Mouse (Mus musculus) layer of hippocampus, postnatal 25 days (tissue): Measurements from ENCODE around the gene Socs5. TPM values are rescaled to one million over a fixed set of nuclear protein-coding genes. Genes with fewer than 3 reads are reported as not detected.
A peak's percentile ranks its signal among the peaks of the same experiment; 100 is the strongest.

ENCODE experiments used
- DNase-seq, 2 experiments: peaks; one replicate each; pipeline ENCODE4 v3.0.0; 2022; ENCODE audit warnings: mixed read lengths in 2 of 2, low spot score in 1 of 2; ENCODE audit errors: extremely low spot score in 1 of 2
- microRNA-seq, 2 experiments: library from miRNA; unstranded; fragments of <30 nt; microRNA quantifications; one replicate each; pipeline ENCODE4 v1.2.0; 2021
- total RNA-seq, 2 experiments: library from RNA; stranded (reverse); gene quantifications; 2 replicates each; pipeline ENCODE4 v1.2.3; 2021

Gene Socs5
- total RNA-seq, 2 experiments from 2014 or later, result 98.3 to 101 TPM

DNA sequence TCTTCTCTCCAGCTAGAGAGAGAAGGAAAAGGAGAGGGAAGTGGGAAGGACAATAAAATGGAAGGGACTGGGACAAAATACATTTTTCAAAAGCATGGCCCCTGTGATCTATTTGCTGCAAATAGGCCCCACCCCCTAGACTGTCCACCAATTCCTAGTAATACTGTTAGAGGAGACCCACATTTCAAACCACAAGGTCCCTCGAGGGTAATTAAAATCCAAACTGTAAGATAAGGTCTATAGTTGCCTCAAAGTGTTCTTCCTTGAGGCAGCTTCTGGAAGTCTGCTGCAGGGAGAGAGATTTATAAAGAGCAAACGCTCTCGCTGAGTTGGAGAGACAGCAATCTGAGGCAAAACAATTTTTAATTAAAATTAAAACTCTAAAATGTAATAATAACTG is 52.8 kb downstream of the Socs5 start:
- no peak for DNase-seq

DNA sequence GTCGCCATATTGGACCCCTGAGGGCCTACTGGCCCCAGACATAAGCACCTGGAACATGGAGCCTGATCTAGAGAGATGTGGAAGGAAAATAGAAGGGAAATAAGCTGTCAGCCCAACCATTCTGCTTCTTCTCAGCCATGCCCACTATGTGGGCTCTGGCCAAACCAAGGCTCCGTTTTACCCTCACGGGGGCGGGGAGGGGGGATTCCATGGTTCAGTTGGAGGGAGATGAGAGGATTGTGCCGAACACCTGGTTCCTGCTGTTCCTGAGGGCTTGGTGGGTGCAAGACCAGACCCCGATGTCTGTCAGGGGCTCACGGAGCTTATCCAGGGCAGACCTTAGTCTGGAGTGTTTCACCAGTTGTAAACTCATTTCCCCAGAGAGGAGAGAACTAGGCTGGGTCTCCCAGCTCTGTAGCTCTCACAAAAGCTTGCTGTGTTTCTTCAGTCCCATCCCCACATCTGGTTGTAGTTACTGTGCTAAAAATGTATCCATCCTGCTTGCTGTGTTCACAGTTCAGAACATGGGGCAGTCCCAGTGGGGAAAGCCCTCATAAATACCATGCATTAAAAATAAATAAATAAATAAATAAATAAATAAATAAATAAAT is 56.9 kb downstream of the Socs5 start:
- DNase-seq, result no peak

DNA sequence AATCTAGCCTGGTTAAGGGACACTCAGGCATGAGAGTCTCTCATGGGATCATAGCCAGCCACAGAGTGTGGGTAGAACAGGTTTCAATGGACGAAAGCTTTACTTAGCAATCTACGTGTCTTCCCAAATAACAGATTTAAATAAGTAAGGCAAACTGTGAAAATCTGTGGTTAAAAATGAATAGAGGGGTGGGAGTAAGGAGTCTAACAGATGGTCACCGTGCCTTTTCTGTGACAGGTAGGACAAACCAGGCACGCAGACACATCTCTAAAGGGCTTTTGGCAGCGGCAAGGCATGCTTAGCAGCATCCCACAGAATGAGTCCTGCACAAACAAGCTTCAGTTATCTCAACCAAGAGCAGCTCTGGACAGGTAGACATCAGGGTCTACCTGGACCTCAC is 59.9 kb downstream of the Socs5 start:
- no peak for DNase-seq

DNA sequence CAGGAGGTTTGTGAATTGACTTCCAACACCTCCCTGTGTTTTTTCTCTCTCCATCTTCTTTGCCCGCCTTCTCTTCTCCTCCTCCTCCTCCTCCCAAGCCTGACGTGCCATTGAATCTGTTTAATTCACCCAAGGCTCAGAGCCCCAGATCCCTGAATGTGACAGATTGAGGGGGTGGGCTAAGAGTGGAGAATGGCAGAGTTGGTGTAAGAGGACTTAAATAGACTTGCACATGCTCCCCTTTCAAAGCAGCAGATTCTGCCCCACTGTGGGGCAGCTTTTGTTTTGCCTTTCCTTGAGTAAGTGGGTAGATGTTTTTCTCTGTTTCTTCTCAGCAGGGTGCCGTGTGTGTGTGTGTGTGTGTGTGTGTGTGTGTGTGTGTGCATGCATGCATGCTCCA is 61.6 kb downstream of the Socs5 start:
- no peak for DNase-seq

DNA sequence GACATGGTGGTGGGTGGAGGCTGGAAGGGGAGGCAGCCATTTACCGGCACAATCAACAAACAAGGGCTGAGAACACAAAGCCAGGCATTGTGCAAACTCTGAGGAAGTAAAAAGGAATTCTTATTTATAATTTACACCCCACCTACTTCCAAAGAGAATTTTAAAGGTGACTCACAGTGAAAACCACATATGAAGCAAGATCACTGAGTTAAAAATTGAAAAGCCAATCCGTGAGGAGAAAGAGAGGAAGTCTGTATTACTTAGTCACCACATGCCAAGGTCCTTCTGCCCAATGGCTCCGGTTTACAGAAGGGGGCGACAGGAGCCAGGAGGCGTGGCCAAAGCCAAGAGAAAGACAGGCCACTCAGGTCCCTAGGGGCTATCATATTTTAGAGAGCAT is 62.9 kb downstream of the Socs5 start:
- no peak for DNase-seq

DNA sequence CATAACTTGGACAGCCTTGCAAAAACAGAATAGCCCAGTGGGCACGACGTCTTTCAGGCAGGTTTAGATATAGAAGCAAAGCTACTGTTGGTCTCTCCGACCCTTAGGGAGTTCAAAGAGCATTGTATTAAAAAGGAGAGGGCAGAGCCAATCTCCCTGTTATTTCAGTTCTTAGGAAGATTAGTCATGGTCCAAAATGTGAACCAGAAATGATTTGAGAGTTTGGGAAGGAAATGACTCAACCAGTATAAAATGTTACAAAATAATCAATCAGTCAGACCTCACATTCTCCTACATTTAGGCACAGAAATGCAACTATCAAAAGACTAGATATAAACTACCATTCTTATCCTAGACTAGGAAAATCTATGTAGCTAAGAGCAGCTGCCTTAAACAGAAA is 64.6 kb downstream of the Socs5 start:
- no peak for DNase-seq

DNA sequence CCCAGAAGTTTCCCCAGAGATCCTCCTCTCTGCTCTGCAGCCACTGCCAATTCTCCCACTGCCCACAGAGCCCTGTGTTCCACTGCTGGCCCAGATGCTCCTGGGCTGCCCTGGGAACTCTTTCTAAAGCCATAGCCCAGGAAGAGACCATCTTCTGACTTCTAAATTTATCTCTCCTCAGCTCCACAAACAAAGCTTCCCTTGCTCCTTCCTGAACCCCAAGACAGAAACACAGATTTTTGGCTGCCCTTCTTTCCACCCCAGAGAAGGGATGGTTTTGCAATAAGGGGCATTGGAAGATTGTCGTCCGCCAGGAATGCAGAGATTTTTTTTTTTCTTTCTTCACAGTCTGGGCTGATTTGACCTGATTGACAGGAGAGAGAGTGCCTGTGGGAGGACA is 66.5 kb downstream of the Socs5 start:
- no peak for DNase-seq

DNA sequence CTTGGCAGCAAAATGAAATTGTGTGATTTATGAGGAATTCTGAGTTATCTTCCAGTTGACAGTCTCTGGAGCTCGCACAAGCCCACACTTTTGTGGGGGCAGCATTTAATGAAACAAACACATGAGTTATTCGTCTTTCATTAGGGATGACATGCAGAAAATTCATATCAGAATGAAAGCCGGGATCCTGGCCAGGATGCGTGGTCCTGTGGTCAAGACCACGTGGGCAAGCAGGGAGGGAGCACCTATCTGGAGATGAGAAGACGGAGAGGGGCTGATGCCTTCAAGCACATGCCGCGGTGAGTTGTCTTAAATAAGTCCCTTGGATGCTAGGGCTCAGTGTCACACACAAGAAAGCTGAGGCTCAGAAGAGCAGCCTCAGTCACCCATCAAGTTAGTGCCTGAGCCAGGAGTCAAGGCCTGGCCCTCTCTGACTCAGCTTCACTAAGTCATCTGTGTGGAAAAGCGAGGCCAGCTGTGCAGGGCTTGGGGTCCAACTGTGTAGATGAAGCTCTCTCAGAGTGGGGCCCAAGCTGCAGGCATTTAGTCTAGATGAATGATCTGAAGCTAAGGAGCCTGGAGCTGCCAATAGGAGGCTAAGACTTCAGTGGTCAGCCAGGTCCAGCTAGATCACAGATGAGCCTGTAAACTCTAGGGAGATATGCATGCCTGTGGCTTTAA is 67.3 kb downstream of the Socs5 start:
- no peak for DNase-seq

DNA sequence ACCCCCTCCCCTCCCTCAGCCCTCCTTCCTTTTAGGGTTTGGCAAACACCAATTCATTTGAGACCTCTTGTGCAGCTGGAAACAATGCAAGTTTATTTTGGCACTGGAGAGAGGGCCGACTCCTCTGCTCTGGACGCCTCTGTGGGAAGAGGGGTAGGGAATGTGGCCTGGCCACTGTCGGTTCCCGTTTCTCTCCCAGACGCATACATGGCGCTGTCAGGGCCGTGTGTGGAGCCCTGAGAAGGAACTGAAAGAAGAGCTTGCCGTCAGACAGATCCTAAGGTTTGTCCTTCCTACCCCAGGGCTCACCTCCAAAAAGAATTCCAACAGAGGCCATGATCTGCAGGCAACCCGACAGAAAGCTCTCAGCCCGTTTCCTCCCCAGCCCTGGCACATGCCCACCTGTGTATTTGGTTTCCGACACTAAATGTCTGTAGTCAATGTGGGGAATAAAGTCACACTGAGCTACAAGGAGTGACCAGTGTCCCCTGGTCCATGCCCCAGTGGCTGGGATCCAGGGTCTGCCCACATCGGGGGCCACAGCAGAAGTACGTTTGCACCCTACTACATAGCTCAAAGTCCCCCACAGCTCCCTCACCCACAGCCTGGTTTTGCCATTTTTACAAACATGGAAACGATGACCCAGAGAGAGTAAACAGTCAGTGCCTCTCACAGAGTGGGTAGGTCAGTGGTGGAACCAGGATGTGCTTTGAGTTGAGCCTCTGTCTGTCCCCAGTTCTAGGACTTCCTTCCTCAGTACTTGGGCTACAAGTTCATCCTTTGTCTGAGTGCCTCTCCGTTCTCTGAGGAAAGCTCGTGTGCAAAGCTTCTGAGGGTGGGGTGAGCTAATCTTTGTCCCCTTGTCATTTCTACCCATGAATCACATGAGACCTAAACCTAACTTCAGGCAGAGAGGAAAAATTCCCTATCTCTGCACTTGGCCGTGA is 68.9 kb downstream of the Socs5 start:
- DNase-seq, result no peak

DNA sequence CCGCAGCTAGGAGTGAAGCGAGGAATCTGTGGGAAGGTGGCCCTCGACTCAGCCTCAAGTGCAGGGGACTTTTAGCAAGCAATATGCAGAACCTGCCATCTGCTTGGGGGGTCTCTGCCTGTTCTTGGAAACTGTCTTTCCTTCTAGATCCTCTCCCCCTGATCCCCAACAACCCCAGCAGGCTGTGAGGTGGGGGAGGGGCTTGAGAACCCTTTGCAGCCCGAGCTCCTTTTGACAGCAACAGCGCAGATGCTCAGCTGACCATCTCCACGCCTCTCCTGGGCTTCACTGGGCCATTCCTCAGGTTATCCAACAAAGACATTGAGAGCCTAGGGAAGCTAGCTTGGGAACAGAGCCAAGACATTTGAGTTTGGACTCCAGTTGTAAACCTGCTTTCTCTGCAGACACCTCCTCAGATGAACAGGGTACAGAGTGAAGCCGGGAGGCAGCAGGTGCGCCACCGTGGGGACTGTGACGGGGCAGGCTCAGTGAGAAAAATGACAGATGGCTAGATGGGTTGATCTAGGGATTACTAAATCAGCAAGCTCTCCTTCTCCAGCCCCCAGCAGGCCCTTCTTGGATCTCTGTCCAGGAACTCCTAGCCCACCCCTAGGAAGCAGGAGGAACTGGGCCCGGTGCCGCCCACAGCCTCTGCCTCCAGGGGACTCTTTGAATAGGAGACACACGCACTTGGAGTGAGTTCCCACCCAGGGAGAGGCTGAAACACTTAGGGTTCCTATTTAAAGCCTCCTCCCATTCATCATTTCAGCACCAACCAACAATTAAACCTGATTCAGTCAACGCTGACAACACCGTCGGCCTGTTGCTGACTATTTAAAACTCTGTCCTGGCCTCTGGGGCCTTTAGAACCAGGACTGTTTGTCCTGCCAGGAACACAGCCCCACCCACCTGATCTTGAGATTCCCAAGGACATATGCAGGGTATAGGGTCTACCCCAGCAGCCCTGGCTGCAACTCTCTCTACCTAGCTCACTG is 71.4 kb downstream of the Socs5 start:
- peak in 1 of 2 experiments; percentile 16 for DNase-seq

DNA sequence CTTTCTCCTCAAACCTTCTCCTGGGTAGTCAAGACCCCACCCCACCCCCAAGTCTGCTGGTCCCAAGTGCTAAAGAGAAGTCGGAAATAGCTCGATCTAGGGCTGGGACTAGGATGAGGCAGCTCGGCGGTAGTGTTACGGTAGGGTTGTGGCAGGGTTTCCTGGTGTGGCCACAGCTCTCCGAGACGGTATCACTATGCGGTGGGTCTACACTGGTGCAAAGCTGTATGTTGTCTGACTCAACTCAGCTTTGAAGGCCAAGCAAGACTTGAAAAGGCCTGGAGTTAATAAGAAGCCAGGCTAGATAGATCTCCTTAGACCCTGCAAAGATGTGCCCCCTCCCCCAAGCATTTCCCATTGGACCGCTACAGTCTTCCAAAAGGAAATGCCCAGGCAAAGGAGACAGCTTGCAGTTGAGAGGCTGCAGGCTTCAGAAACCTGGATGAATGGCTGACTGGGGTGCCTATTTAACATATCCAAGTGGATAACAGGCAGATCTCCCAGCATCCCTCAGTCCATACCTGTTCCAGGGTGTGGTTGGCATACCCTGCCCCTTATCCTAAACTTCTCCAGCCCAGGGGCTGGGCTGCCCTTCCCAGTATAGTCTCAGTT is 72.6 kb downstream of the Socs5 start:
- no peak for DNase-seq

DNA sequence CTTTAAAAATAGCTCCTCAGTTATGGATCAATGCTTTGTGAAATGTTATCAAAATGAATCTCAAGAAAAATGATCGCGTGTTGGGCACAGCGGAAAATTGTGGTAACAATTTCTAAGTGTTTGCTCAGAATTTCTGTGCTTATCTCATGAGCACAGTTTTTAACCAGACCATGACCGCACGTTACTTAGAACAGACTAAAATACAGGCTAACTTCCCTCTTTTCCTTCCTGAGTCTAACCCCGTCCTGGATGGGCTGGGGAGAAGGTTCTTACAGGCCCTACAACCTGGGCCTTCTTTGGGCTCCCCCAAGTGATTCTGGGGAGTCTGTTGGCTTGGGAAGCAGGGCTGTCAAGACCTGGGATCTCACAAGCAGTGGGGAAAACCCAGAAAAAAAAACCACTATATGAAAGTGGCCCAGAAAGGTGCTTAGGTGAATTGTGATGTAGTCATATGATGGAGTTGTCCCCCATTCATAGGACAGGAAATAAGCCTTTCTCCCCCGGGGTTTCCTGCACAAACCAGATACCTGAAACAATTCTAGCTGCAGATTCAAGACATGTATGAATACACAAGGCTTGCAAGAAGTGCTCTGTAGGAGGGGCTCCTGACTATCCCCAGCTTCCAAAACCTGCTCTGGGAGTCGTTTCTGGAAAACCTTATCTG is 74.3 kb downstream of the Socs5 start:
- no peak for DNase-seq

DNA sequence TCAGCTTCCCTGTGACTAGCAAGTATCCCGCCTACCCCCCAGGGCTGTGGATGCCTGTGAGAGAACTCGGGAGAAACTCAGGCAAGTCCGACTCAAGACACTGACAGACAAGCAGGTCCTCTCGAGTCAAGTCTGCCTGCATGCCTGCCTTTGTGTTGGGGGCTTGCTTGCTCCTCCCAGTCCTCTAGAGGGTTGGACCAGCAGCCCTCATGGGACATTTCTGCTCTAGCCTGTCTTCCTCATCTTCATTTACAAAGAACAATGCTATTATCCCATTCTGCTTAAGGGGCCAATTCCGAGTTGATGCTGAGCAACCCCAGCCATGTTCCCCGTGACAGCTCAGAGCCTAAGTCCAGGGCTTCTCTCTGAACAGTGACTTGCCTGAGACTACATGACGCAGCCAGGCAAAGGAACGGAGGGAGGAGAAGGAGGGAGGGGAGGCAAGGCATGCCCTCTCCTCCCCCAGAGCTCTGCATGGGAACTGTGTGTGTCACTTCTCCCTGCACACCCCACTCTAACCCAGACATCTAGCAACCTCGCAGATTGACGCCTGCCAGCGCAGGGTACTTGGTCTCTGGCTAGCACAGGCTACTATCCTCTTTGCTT is 78.1 kb downstream of the Socs5 start:
- DNase-seq, result no peak

DNA sequence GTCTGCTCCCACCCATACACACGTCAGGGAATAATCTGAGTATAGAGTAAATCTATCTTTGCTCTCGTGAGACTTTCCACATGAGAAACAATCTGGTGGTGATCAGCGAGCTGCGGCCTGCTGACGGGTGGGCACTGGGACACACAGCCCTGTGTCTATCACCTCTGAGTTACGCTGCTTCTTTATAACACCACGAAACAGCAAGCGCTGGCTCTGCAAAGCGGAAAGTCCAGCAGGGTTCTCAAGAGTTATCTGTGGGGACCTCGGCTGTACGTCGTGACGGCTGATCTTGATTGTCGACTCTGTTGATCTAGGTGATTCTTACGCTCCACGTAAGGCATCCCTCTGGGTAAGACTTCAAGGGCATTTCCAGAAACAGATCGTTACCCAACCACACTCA is 79.5 kb downstream of the Socs5 start:
- DNase-seq, result no peak

Small RNAs within 50 kb of the gene (microRNA-seq; reads per million reads assigned to microRNA genes)
- 0 reads per million in 2 experiments for gene Gm22346

Other genes with a start within 250 kb of the Socs5 start
- gene Tmem247, start 190.3 kb upstream of the Socs5 start, total RNA-seq, result not detected
- gene Atp6v1e2, start 159.8 kb upstream of the Socs5 start, total RNA-seq, result under 1 TPM in 1 of 2 experiments, not detected in 1; 0.27 TPM
- gene Rhoq, start 144.6 kb upstream of the Socs5 start, total RNA-seq, result 10 to 100 TPM; 32.8 to 37.8 TPM
- gene Pigf, start 82.3 kb upstream of the Socs5 start, total RNA-seq, result 10 to 100 TPM; 16.9 to 17.7 TPM
- gene Cript, start 82.1 kb upstream of the Socs5 start, total RNA-seq, result 10 to 100 TPM; 58.6 to 61.3 TPM
- 10 to 100 TPM; 51.0 to 53.2 TPM for gene Mcfd2, start 158.3 kb downstream of the Socs5 start, total RNA-seq
- gene Ttc7, start 175.2 kb downstream of the Socs5 start, total RNA-seq, result 1 to 10 TPM; 5.1 to 8.1 TPM